Mouse (Mus musculus) MEL (cell line): Measurements from ENCODE around the gene Asic5.

Experiments
- BHLHE40 ChIP-seq: IDR thresholded peaks from 2 replicates; pipeline ENCODE4 v1.6.1; 2012; ENCODE audit warnings: low read depth, mild to moderate bottlenecking, inconsistent platforms, low read length, improper control_type of control experiment, borderline replicate concordance
- CTCF ChIP-seq, 3 experiments: IDR thresholded peaks in 2 of 3; conservative IDR thresholded peaks in 1 of 3; 2 replicates each; pipeline ENCODE4 v1.5.1; 2011 to 2012; ENCODE audit warnings: low read length in 3 of 3, low read depth in 2 of 3, mild to moderate bottlenecking in 2 of 3, improper control_type of control experiment in 1 of 3, inconsistent platforms in 1 of 3, mixed read lengths in 1 of 3, moderate library complexity in 1 of 3; ENCODE audit not compliant: control insufficient read depth in 1 of 3, insufficient read depth in 1 of 3, poor library complexity in 1 of 3, severe bottlenecking in 1 of 3
- HCFC1 ChIP-seq: IDR thresholded peaks from 2 replicates; pipeline ENCODE4 v1.6.1; 2012; ENCODE audit warnings: low read depth, mild to moderate bottlenecking, inconsistent platforms, low read length, improper control_type of control experiment, moderate library complexity
- KAT2A ChIP-seq: conservative IDR thresholded peaks from 2 replicates; pipeline ENCODE4 v1.6.1; 2012; ENCODE audit warnings: low read depth, low read length, improper control_type of control experiment, inconsistent platforms
- MEF2A ChIP-seq: IDR thresholded peaks from 2 replicates; pipeline ENCODE4 v1.6.1; 2014; ENCODE audit warnings: low read depth, mild to moderate bottlenecking, inconsistent platforms, low read length, improper control_type of control experiment; ENCODE audit not compliant: poor library complexity, insufficient replicate concordance, severe bottlenecking; ENCODE audit errors: extremely low read depth
- POLR2AphosphoS2 ChIP-seq: IDR thresholded peaks from 2 replicates; pipeline ENCODE4 v1.6.1; 2011; ENCODE audit warnings: low read length, improper control_type of control experiment
- TBP ChIP-seq: IDR thresholded peaks from 2 replicates; pipeline ENCODE4 v1.8.0; 2011; ENCODE audit warnings: low read depth, low read length, improper control_type of control experiment

DNA sequence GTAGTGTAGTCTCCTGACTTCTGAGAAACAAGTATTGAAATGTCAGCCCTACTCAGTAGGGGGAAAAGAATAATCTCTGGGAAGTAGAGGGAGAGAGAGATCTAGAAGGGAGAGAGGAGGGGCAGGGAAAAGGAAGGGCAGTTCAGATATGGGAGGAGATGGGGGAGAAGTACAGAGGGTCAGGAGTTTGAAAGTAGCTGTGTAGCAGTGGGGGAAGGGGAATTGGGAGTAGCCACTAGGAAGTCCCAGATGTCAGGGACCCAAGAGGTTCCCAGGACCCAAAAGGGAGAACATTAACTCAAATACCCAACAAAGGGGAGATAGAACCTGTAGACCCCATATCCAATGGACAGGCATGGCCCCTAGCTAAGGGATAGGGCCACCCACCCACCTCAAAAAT, 6.0 kb upstream of the Asic5 start, which contains the start of gene Tdo2:
- TF ChIP-seq HCFC1 (no peak), BHLHE40 (no peak), MEF2A (no peak), CTCF (IDR thresholded peaks at IDR 0.05 in 2 of 3, conservative IDR thresholded peaks at IDR 0.05 in 1 of 3; ENCODE audit: control insufficient read depth in 1 of 3, insufficient read depth in 1 of 3, low read depth in 2 of 3, low read length in 3 of 3, poor library complexity in 1 of 3, severe bottlenecking in 1 of 3) (no peak), KAT2A (no peak), TBP (no peak), POLR2AphosphoS2 (no peak)
